Mouse (Mus musculus): ENCODE results near the gene Ypel5. TPM values are rescaled to one million over a fixed set of nuclear protein-coding genes. Genes with fewer than 3 reads are reported as not detected.

Ypel5 gene
- polyA plus RNA-seq (2012; rRNA removed; ENCODE audit: low replicate concordance): 5.6 and 7.4 TPM in 2 replicates

GRCm38 (mm10) chr17:72836158-72837115, at the start of gene Ypel5:
Gene Ypel5, plus strand, starts transcription at chr17:72836453.

Other genes starting within 250 kb of the Ypel5 start
- 0.06 and 0.16 TPM in 2 replicates for gene Alk, start 231.8 kb upstream of the Ypel5 start, polyA plus RNA-seq (2012; rRNA removed; ENCODE audit: low replicate concordance)
- gene Lbh, start 81.9 kb downstream of the Ypel5 start, polyA plus RNA-seq (2012; rRNA removed; ENCODE audit: low replicate concordance): 44.1 and 49.4 TPM in 2 replicates

Data from duodenum, adult 2 months (tissue).